Mouse (Mus musculus) kidney, adult 2 months (tissue): ENCODE results near the gene Meis2.

Source experiments
- CTCF ChIP-seq: fragments of 200-500 bp; conservative IDR thresholded peaks from 2 replicates; pipeline ENCODE4 v1.5.1; 2011; ENCODE audit warnings: low read depth, mild to moderate bottlenecking, control low read depth, low read length, moderate library complexity, mixed read lengths; ENCODE audit not compliant: insufficient read depth, insufficient read length
- POLR2A ChIP-seq: fragments of 200-500 bp; IDR thresholded peaks from one replicate; pipeline ENCODE4 v1.6.1; 2011; ENCODE audit warnings: low read depth, low read length, control low read depth

GRCm38 (mm10) chr2:116022876-116023275 is 42.8 kb downstream of the Meis2 start:
- TF ChIP-seq CTCF (no peak), POLR2A (no peak)
